Comparison of ENCODE assay signal across 20 mouse cellular contexts in the genomic region with DNA sequence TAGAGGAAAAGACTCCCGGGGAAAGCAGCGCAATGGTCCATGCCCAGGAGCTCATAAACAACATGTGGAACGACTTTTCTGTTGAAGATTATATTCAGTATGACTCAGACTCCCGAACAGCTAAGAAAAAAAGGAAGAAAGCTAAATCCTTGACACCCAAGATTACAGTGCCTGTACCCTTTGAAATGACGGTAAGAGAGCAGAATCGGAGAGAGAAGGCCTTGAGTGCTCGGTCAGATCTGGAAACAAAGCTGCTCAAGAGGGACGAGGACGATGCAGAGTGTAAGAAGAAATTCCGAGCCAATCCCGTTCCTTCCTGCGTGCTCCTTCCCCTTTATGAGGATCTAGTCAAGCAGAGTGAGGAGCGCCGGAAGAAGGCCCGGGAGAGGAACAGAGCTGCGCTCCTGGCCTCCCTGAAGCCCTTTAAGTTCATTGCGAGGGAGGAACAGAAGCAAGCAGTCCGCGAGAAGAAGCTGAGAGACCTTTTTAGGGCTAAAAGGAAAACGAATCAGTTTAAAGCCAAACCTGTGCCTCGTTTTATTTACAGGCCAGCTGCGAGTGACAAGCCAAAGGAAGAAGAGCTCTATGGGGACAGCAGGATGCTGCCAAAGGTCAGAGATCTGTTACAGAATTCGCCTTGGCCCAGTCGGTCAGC. TPM values are rescaled to one million over a fixed set of nuclear protein-coding genes. Genes with fewer than 3 reads are reported as not detected.
DNase-seq lines count a peak whose midpoint lies in the region; ATAC-seq and TF ChIP-seq lines count a peak whose summit lies in the region.
"Had no signal": no experiment of that assay in that cellular context is flagged by ENCODE, and none has a peak within 500 bp of the region (broad histone marks: within the 10 kb centered on the region; RNA-seq: fewer than 3 reads in every experiment).

No protein-coding gene starts in this region.

- H3K27ac ChIP-seq in kidney, postnatal 0 days, result no peak overlapping the region
- no peak overlapping the region for H3K27ac ChIP-seq in ES-E14 (ENCODE audit: insufficient read depth, low read depth, low read length, poor library complexity, severe bottlenecking)
- H3K27ac ChIP-seq in hindbrain, postnatal 0 days, result no peak overlapping the region
- H3K27ac ChIP-seq: forebrain, embryonic 12.5 days; heart, embryonic 10.5 days; hindbrain, embryonic 14.5 days; limb, embryonic 13.5 days; liver, embryonic 14.5 days; stomach, embryonic 15.5 days had no signal

- H3K9ac ChIP-seq in kidney, postnatal 0 days (ENCODE audit: low read depth, low read length), result 0 out of 2 replicates have a peak overlapping the region, but pooled peaks have one; percentile 18
- peak overlapping the region; percentile 37; the same call in 1 of the 2 replicates for H3K9ac ChIP-seq in ES-E14 (ENCODE audit: insufficient read depth, low read depth, low read length, poor library complexity, severe bottlenecking)
- no peak overlapping the region for H3K9ac ChIP-seq in hindbrain, postnatal 0 days (replicated peaks; ENCODE audit: low read length)
- H3K9ac ChIP-seq: forebrain, embryonic 12.5 days; hindbrain, embryonic 14.5 days; limb, embryonic 13.5 days; liver, embryonic 14.5 days; stomach, embryonic 15.5 days had no signal

- 44% methylated on average over 23 of the region's 24 CpGs for WGBS in kidney, postnatal 0 days
- 68% methylated on average over 24 of the region's 24 CpGs for WGBS in hindbrain, postnatal 0 days

- no peak for ATAC-seq in kidney, postnatal 0 days (replicated peaks; ENCODE audit: low FRiP score, low read depth)
- ATAC-seq in hindbrain, postnatal 0 days, result no peak

- no peaks in the 10 kb centered on the region for H3K9me3 ChIP-seq in kidney, postnatal 0 days (replicated peaks; ENCODE audit: low read length)
- H3K9me3 ChIP-seq in ES-E14 (ENCODE audit: control insufficient read depth, insufficient read depth, low read depth, low read length), result no peaks in the 10 kb centered on the region
- H3K9me3 ChIP-seq in hindbrain, postnatal 0 days (ENCODE audit: low read length), result no peaks in the 10 kb centered on the region
- H3K9me3 ChIP-seq: forebrain, embryonic 12.5 days; heart, embryonic 10.5 days; limb, embryonic 13.5 days; stomach, embryonic 15.5 days had no signal

- no peaks in the 10 kb centered on the region for H3K27me3 ChIP-seq in kidney, postnatal 0 days (ENCODE audit: insufficient read depth, low read length)
- no peaks in the 10 kb centered on the region for H3K27me3 ChIP-seq in hindbrain, postnatal 0 days (ENCODE audit: insufficient read depth, low read length)
- H3K27me3 ChIP-seq: CH12.LX; forebrain, embryonic 12.5 days; limb, embryonic 13.5 days; stomach, embryonic 15.5 days had no signal

- DNase-seq in gastrocnemius, adult 18-20 months (ENCODE audit: low spot score), result peak; percentile 9
- no peak for DNase-seq in gastrocnemius, postnatal 4 days (ENCODE audit: low spot score in 2 of 2)
- DNase-seq in kidney, postnatal 0 days (ENCODE audit: low spot score), result peak; percentile 45
- DNase-seq in kidney, adult 18-20 months, result no peak
- no peak for DNase-seq in ES-E14 (ENCODE audit: low read depth, low spot score)
- DNase-seq in adrenal gland, postnatal 25 days, result peak; percentile 5
- no peak for DNase-seq in hindbrain, postnatal 0 days (ENCODE audit: low spot score)
- DNase-seq in thymus, postnatal 10 days (ENCODE audit: low spot score in 2 of 2), result no peak
- DNase-seq: cerebellum, adult 8-10 months; kidney, adult 8-10 months; midbrain, embryonic 14.5 days; thymus, postnatal 14 days had no signal

- no peak for TF ChIP-seq CTCF in kidney, postnatal 0 days (IDR thresholded peaks at IDR 0.05; ENCODE audit: low read depth)
- no peak for TF ChIP-seq CTCF in hindbrain, postnatal 0 days (IDR thresholded peaks at IDR 0.05; ENCODE audit: low read depth)

- in situ Hi-C loops in ES-E14 (cut with MboI; ENCODE audit: low sequenced_read_pairs in 2 of 2, unreplicated experiment in 2 of 2), result no loop called here

- no peaks in the 10 kb centered on the region for H3K36me3 ChIP-seq in kidney, postnatal 0 days (ENCODE audit: insufficient read depth, low read length)
- no peaks in the 10 kb centered on the region for H3K36me3 ChIP-seq in ES-E14 (ENCODE audit: control insufficient read depth, insufficient read depth, low read length, poor library complexity, severe bottlenecking)
- no peaks in the 10 kb centered on the region for H3K36me3 ChIP-seq in hindbrain, postnatal 0 days (ENCODE audit: insufficient read depth, low read length)
- H3K36me3 ChIP-seq: forebrain, embryonic 12.5 days; heart, embryonic 10.5 days; limb, embryonic 13.5 days; stomach, embryonic 15.5 days had no signal

- no peak overlapping the region for H3K4me3 ChIP-seq in kidney, postnatal 0 days (replicated peaks; ENCODE audit: low read depth, low read length)
- peak overlapping the region; percentile 19 to 22; a peak in 1 of 4 replicates for H3K4me3 ChIP-seq in ES-E14 (ENCODE audit: insufficient read depth in 1 of 2, low read depth in 1 of 2, low read length in 2 of 2, poor library complexity in 1 of 2, severe bottlenecking in 1 of 2)
- H3K4me3 ChIP-seq in hindbrain, postnatal 0 days (ENCODE audit: low read length), result no peak overlapping the region
- H3K4me3 ChIP-seq: forebrain, embryonic 12.5 days; heart, embryonic 10.5 days; limb, embryonic 13.5 days; myocyte; stomach, embryonic 15.5 days had no signal

- no peaks in the 10 kb centered on the region for H3K4me1 ChIP-seq in kidney, postnatal 0 days (replicated peaks; ENCODE audit: insufficient read depth, low read length)
- no peaks in the 10 kb centered on the region for H3K4me1 ChIP-seq in ES-E14 (ENCODE audit: control insufficient read depth in 2 of 2, insufficient read depth in 2 of 2, low read length in 2 of 2, poor library complexity in 1 of 2)
- H3K4me1 ChIP-seq in hindbrain, postnatal 0 days (ENCODE audit: insufficient read depth, low read length), result no peaks in the 10 kb centered on the region
- H3K4me1 ChIP-seq: forebrain, embryonic 12.5 days; heart, embryonic 10.5 days; stomach, embryonic 15.5 days had no signal

- no peak overlapping the region for H3K4me2 ChIP-seq in kidney, postnatal 0 days (ENCODE audit: low read length)
- no peak overlapping the region for H3K4me2 ChIP-seq in hindbrain, postnatal 0 days (ENCODE audit: low read depth, low read length)
- H3K4me2 ChIP-seq: forebrain, embryonic 12.5 days; hindbrain, embryonic 14.5 days; limb, embryonic 13.5 days; stomach, embryonic 15.5 days had no signal

TF ChIP-seq in ES-E14, 5 proteins besides CTCF, POLR2A, EP300 and RAD21:
- no peak for TF ChIP-seq CHD2 (IDR thresholded peaks at IDR 0.05; ENCODE audit: low read depth, low read length)
- TF ChIP-seq ZC3H11A (IDR thresholded peaks at IDR 0.05; ENCODE audit: borderline replicate concordance, low read depth, low read length), result no peak
- no peak for TF ChIP-seq ZNF384 (IDR thresholded peaks at IDR 0.05; ENCODE audit: low read depth, low read length)
- no peak for TF ChIP-seq MAFK (IDR thresholded peaks at IDR 0.05; ENCODE audit: insufficient read depth, low read depth, low read length)
- TF ChIP-seq HCFC1 (IDR thresholded peaks at IDR 0.05; ENCODE audit: borderline replicate concordance, insufficient read depth, low read length), result no peak

RNA-seq across cellular contexts. Expression of a gene that starts 12.9 kb away (rescaled TPM):
- total RNA-seq in gastrocnemius, adult 18-20 months (2021), result 1 to 10 TPM; 4.2 to 5.1 TPM
- total RNA-seq in gastrocnemius, postnatal 4 days (2021), result 1 to 10 TPM; 3.1 to 4.0 TPM
- polyA plus RNA-seq in kidney, postnatal 0 days (2015; fragmentation: Nextera tagmentation; extraction: Ambion mirVana), result 4.0 and 4.3 TPM in 2 replicates
- total RNA-seq in ES-E14 (2012; rRNA removed), result 2.7 and 3.7 TPM in 2 replicates
- total RNA-seq in adrenal gland, postnatal 25 days (2021), result 18.6 and 22.4 TPM in 2 replicates
- 2.9 and 10.7 TPM in 2 replicates for total RNA-seq in hindbrain, postnatal 0 days (2014; rRNA removed)
- polyA plus RNA-seq in hindbrain, postnatal 0 days (2015; fragmentation: Nextera tagmentation; extraction: Ambion mirVana), result 4.9 and 6.8 TPM in 2 replicates

RNA-seq across cellular contexts. Expression of a gene that starts 29.9 kb away (rescaled TPM):
- 100 to 1,000 TPM; 104 to 105 TPM for total RNA-seq in gastrocnemius, adult 18-20 months (2021)
- total RNA-seq in gastrocnemius, postnatal 4 days (2021), result 100 to 1,000 TPM; 146 to 158 TPM
- polyA plus RNA-seq in kidney, postnatal 0 days (2015; fragmentation: Nextera tagmentation; extraction: Ambion mirVana), result 223 and 238 TPM in 2 replicates
- total RNA-seq in ES-E14 (2012; rRNA removed), result 329 and 382 TPM in 2 replicates
- 154 and 188 TPM in 2 replicates for total RNA-seq in adrenal gland, postnatal 25 days (2021)
- total RNA-seq in hindbrain, postnatal 0 days (2014; rRNA removed), result 128 and 143 TPM in 2 replicates
- 219 and 220 TPM in 2 replicates for polyA plus RNA-seq in hindbrain, postnatal 0 days (2015; fragmentation: Nextera tagmentation; extraction: Ambion mirVana)

RNA-seq across cellular contexts. Expression of a gene that starts 38.1 kb away (rescaled TPM):
- 100 to 1,000 TPM in 1 of 2 experiments, 10 to 100 TPM in 1; 93.4 to 109 TPM for total RNA-seq in gastrocnemius, adult 18-20 months (2021)
- total RNA-seq in gastrocnemius, postnatal 4 days (2021), result 100 to 1,000 TPM; 139 to 159 TPM
- 390 and 427 TPM in 2 replicates for polyA plus RNA-seq in kidney, postnatal 0 days (2015; fragmentation: Nextera tagmentation; extraction: Ambion mirVana)
- 83.5 and 106 TPM in 2 replicates for total RNA-seq in ES-E14 (2012; rRNA removed)
- 97.9 and 109 TPM in 2 replicates for total RNA-seq in adrenal gland, postnatal 25 days (2021)
- total RNA-seq in hindbrain, postnatal 0 days (2014; rRNA removed), result 11.6 and 15.5 TPM in 2 replicates
- polyA plus RNA-seq in hindbrain, postnatal 0 days (2015; fragmentation: Nextera tagmentation; extraction: Ambion mirVana), result 242 and 247 TPM in 2 replicates

RNA-seq across cellular contexts. Expression of a gene that starts 38.4 kb away (rescaled TPM):
- total RNA-seq in gastrocnemius, adult 18-20 months (2021), result 1 to 10 TPM; 1.7 to 2.3 TPM
- total RNA-seq in gastrocnemius, postnatal 4 days (2021), result 1 to 10 TPM; 5.5 to 6.5 TPM
- 34.8 and 36.5 TPM in 2 replicates for polyA plus RNA-seq in kidney, postnatal 0 days (2015; fragmentation: Nextera tagmentation; extraction: Ambion mirVana)
- total RNA-seq in ES-E14 (2012; rRNA removed), result 13.8 and 16.3 TPM in 2 replicates
- 52.3 and 54.2 TPM in 2 replicates for total RNA-seq in adrenal gland, postnatal 25 days (2021)
- not detected in 2 replicates for total RNA-seq in hindbrain, postnatal 0 days (2014; rRNA removed)
- polyA plus RNA-seq in hindbrain, postnatal 0 days (2015; fragmentation: Nextera tagmentation; extraction: Ambion mirVana), result 3.2 and 3.4 TPM in 2 replicates

RNA-seq across cellular contexts. Expression of a gene that starts 48.4 kb away (rescaled TPM):
- total RNA-seq in gastrocnemius, adult 18-20 months (2021), result 10 to 100 TPM; 21.1 to 25.0 TPM
- 10 to 100 TPM in 1 of 2 experiments, 1 to 10 TPM in 1; 9.2 to 11.4 TPM for total RNA-seq in gastrocnemius, postnatal 4 days (2021)
- 3.4 and 3.7 TPM in 2 replicates for polyA plus RNA-seq in kidney, postnatal 0 days (2015; fragmentation: Nextera tagmentation; extraction: Ambion mirVana)
- 6.4 and 18.0 TPM in 2 replicates for total RNA-seq in ES-E14 (2012; rRNA removed)
- total RNA-seq in adrenal gland, postnatal 25 days (2021), result 30.7 and 31.0 TPM in 2 replicates
- 16.7 and 20.6 TPM in 2 replicates for total RNA-seq in hindbrain, postnatal 0 days (2014; rRNA removed)
- 8.4 and 9.1 TPM in 2 replicates for polyA plus RNA-seq in hindbrain, postnatal 0 days (2015; fragmentation: Nextera tagmentation; extraction: Ambion mirVana)

Comparison
In these comparisons a context has a peak if more than half of its experiments do, and no peak if none do; other contexts are left out.
1. DNase-seq: peak in gastrocnemius, adult 18-20 months (single experiment), kidney, postnatal 0 days (single experiment) and adrenal gland, postnatal 25 days (single experiment); none in gastrocnemius, postnatal 4 days (0 of 2), kidney, adult 18-20 months (single experiment), ES-E14 (single experiment), hindbrain, postnatal 0 days (single experiment) and thymus, postnatal 10 days (0 of 2).
2. H3K4me3 ChIP-seq: peak in ES-E14 (2 of 2); none in kidney, postnatal 0 days (single experiment) and hindbrain, postnatal 0 days (single experiment).